Mouse (Mus musculus) lung, postnatal 4 days (tissue): ENCODE measurements around the gene H2-Q2.
"Not testable (repeated sequence)": the region's sequence is repeated elsewhere in the genome, so short reads cannot be mapped to it uniquely, and the experiment has no call there.

ENCODE experiments used
- DNase-seq, 2 experiments: peaks; one replicate each; pipeline ENCODE4 v3.0.0; 2021

The H2-Q2 gene

DNA sequence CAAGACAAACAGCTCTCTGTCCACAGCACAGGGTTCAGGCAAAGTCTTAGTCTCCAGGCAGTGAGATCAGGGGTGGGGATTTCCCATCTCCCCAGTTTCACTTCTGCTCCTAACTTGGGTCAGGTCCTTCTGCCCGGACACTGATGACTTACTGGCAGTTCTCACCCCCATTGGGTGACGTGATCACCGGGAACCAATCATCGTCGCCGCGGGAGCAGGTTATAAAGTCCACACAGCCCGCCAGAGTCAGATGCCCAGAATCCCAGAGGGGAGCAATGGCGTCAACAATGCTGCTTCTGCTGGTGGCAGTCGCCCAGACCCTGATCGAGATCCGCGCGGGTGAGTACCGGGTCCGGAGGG, 37.3 kb downstream of the H2-Q2 start, which contains the start of gene H2-Q4:
TSS of gene H2-Q4 (plus strand) at position 249 of the 360 bp plus-strand sequence.
- peak; percentile 92 to 95 for DNase-seq

DNA sequence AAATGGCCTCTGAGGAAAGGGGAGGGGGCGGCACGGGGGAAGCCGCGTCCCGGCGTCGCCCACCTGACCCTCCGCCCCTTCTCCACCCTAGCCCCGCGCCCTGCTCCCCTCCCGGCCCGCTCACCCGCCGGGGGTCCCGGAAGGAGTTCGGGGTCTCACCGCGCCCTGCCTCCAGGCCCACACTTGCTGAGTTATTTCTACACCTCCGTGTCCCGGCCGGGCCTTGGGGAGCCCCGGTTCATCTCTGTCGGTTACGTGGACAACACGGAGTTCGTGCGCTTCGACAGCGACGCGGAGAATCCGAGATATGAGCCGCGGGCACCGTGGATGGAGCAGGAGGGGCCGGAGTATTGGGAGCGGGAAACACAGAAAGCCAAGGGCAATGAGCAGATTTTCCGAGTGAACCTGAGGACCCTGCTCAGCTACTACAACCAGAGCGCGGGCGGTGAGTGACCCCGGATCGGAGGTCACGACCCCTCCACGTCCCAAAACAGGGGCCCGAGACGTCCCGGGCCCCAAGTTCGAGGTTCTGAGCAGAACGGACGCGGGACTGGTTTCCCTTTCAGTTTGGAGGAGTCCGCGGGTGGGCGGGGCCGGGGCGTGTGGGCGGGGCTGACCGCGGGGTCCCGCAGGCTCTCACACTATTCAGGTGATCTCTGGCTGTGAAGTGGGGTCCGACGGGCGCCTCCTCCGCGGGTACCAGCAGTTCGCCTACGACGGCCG, 37.8 kb downstream of the H2-Q2 start:
- DNase-seq: peak; percentile 49

DNA sequence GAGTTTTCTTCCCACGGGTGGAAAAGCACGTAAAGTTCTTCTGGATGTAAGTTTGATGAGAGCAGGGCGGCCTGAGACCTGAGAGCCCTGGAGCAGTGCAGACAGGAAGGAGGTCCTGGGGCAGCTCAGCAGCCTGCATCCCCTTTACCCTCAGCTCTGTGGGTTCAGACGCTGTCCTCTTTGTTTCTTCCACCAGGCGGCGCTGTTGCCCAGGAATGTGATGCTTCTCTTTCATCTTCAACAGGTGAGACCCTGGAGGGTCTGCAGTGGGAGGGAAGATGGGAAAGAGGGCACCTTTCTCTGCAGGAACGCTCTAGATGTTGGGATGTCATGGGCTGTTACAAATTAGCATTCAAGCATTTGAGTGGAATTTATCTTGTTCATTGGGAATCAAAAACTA, 47.8 kb downstream of the H2-Q2 start:
- peak in 1 of 2 experiments; percentile 45 for DNase-seq

DNA sequence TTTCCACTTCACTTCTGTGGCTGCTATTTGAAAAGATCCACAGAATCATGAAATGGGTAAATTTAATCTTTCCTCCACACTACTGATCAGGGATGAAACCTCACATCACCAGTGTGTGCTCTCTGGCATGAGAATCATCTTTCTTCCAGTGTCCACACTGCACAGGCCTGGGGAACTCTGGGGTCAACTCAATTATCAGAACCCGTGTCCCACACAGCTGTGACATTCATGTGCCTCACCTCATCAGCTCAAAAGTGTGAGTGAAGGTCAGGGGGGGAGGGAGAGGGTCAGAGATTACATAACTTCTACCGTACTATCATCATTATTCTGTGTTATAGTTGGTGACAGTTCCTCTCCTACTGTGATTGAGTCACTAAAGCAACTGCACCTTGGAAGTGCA, 50.6 kb downstream of the H2-Q2 start:
- DNase-seq: not testable (repeated sequence)

DNA sequence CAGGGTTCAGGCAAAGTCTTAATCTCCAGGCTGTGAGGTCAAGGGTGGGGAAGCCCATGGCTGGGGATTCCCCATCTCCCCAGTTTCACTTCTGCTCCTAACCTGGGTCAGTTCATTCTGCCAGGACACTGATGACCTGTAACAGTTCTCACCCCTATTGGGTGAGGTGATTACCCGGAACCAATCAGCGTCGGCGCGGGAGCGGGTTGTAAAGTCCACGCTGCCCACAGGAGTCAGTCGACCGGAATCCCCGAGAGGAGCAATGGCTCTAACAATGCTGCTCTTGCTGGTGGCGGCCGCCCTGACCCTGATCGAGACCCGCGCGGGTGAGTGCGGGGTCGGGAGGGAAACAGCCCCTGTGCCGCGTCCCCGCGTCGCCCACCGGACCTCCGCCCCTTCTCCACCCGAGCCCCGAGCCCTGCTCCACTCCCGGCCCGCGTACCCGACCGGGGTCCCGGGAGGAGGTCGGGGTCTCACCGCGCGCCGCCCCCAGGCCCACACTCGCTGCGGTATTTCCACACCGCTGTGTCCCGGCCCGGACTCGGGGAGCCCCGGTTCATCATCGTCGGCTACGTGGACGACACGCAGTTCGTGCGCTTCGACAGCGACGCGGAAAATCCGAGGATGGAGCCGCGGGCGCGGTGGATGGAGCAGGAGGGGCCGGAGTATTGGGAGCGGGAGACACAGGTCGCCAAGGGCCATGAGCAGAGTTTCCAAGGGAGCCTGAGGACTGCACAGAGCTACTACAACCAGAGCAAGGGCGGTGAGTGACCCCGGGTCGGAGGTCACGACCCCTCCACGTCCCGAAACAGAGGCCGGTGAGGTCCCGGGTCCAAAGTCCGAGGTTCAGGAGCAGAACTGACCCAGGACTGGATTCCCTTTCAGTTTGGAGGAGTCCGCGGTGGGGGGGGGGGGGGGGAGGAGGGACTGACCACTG, 52.1 kb downstream of the H2-Q2 start:
- peak in 1 of 2 experiments; percentile 30 for DNase-seq
